Mouse (Mus musculus) kidney, adult 11 months (tissue): Measurements from ENCODE around the gene Gja5.

Source experiments
- DNase-seq: peaks from one replicate; pipeline ENCODE4 v3.0.0; 2022

Gja5 gene

DNA sequence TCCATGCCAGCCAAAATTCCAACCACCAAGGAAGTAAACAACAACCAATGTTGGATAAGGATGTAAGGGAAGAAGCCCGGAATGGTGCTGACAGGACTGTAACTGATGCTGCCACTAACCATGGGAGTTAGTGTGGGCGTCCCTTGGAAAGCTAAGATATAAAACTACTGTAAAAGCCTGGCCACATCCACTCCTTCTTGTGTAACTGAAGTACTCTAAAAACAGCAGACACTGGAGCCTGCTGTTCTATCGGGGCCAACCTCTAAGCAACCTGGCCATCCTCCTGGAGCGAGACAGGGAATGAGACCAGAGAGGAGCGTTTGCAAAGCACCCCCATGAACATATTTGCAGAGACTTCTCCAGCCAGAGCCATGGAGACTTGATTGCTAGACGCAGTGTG, 213.0 kb downstream of the Gja5 start:
- DNase-seq, result no peak

DNA sequence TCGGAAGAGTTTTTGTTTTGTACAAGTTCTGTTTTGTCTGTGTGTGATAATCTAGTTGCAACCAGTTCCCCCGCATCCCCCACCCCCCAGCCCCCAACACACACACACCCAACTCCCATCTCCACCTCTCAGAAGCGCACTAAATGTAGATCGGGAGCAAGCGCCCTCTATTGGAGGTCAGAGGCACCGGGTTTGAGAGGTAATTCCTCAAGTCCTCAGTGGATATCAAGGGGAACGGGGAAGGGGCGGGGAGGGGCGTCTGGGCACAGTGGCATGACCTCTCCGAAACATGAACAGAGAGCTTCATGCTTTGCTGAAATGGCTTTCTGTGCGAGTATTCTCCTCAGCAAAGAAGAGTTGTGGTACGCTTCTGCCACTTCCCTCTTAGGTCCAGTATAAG, 213.8 kb downstream of the Gja5 start:
- no peak for DNase-seq

- no peak for DNase-seq
Measured at GRCm38 (mm10) chr3:97124193-97124592, 219.7 kb downstream of the Gja5 start.
